Mouse (Mus musculus): ENCODE measurements around the gene Ndufb8. TPM values are rescaled to one million over a fixed set of nuclear protein-coding genes. Genes with fewer than 3 reads are reported as not detected.

The Ndufb8 gene
- polyA plus RNA-seq, 1 experiment: 811 TPM

- 69% methylated on average over 4 of the region's 4 CpGs for WGBS
Observed at GRCm38 (mm10) chr19:44502741-44503140, 52.5 kb downstream of the Ndufb8 start.

GRCm38 (mm10) chr19:44501925-44502324, 53.3 kb downstream of the Ndufb8 start:
- Histone ChIP-seq H3K4me3 (ENCODE audit: low read depth, low read length) (no peak overlapping the region), H3K27me3 (ENCODE audit: control insufficient read depth, insufficient read depth, low read length) (no peaks in the 10 kb centered on the region), H3K36me3 (ENCODE audit: control insufficient read depth, insufficient read depth, low read length) (no peaks in the 10 kb centered on the region), H3K4me1 (ENCODE audit: control insufficient read depth, insufficient read depth, insufficient read length, low read length) (no peaks in the 10 kb centered on the region), H3K27ac (ENCODE audit: insufficient read depth, low read depth, low read length) (no peak overlapping the region)
- no peak for TF ChIP-seq POLR2A (IDR thresholded peaks at IDR 0.05; ENCODE audit: low read depth, low read length)
- TF ChIP-seq CTCF (IDR thresholded peaks at IDR 0.05; ENCODE audit: extremely low read depth, insufficient read length, insufficient replicate concordance, low read depth, low read length): no peak
- WGBS: 71% methylated on average over 6 of the region's 6 CpGs

More at GRCm38 (mm10) chr19:44502741-44503140, 52.5 kb downstream of the Ndufb8 start:
- H3K36me3 ChIP-seq (ENCODE audit: control insufficient read depth, insufficient read depth, low read length): no peaks in the 10 kb centered on the region
- no peak for TF ChIP-seq CTCF (IDR thresholded peaks at IDR 0.05; ENCODE audit: extremely low read depth, insufficient read length, insufficient replicate concordance, low read depth, low read length)
- TF ChIP-seq POLR2A (IDR thresholded peaks at IDR 0.05; ENCODE audit: low read depth, low read length): no peak
- no peak overlapping the region for H3K27ac ChIP-seq (ENCODE audit: insufficient read depth, low read depth, low read length)
- no peak overlapping the region for H3K4me3 ChIP-seq (ENCODE audit: low read depth, low read length)
- H3K27me3 ChIP-seq (ENCODE audit: control insufficient read depth, insufficient read depth, low read length): no peaks in the 10 kb centered on the region
- H3K4me1 ChIP-seq (ENCODE audit: control insufficient read depth, insufficient read depth, insufficient read length, low read length): no peaks in the 10 kb centered on the region

GRCm38 (mm10) chr19:44500240-44500639, 55.0 kb downstream of the Ndufb8 start:
- Histone ChIP-seq H3K36me3 (ENCODE audit: control insufficient read depth, insufficient read depth, low read length) (no peaks in the 10 kb centered on the region), H3K4me3 (ENCODE audit: low read depth, low read length) (no peak overlapping the region), H3K27ac (ENCODE audit: insufficient read depth, low read depth, low read length) (no peak overlapping the region), H3K4me1 (ENCODE audit: control insufficient read depth, insufficient read depth, insufficient read length, low read length) (no peaks in the 10 kb centered on the region), H3K27me3 (ENCODE audit: control insufficient read depth, insufficient read depth, low read length) (peaks cover 2% of the 10 kb centered on the region; the same call in 1 of the 2 replicates)
- WGBS: 31% methylated on average over 5 of the region's 5 CpGs
- TF ChIP-seq CTCF (IDR thresholded peaks at IDR 0.05; ENCODE audit: extremely low read depth, insufficient read length, insufficient replicate concordance, low read depth, low read length) (no peak), POLR2A (IDR thresholded peaks at IDR 0.05; ENCODE audit: low read depth, low read length) (no peak)

- 33% methylated on average over 6 of the region's 6 CpGs for WGBS
- Histone ChIP-seq H3K4me1 (ENCODE audit: control insufficient read depth, insufficient read depth, insufficient read length, low read length) (no peaks in the 10 kb centered on the region), H3K27me3 (ENCODE audit: control insufficient read depth, insufficient read depth, low read length) (peaks cover 2% of the 10 kb centered on the region; the same call in 1 of the 2 replicates), H3K4me3 (ENCODE audit: low read depth, low read length) (no peak overlapping the region), H3K27ac (ENCODE audit: insufficient read depth, low read depth, low read length) (no peak overlapping the region), H3K36me3 (ENCODE audit: control insufficient read depth, insufficient read depth, low read length) (no peaks in the 10 kb centered on the region)
- no peak for TF ChIP-seq CTCF (IDR thresholded peaks at IDR 0.05; ENCODE audit: extremely low read depth, insufficient read length, insufficient replicate concordance, low read depth, low read length)
- TF ChIP-seq POLR2A (IDR thresholded peaks at IDR 0.05; ENCODE audit: low read depth, low read length): no peak
Observed at GRCm38 (mm10) chr19:44498936-44499335, 56.3 kb downstream of the Ndufb8 start.

Other genes starting within 250 kb of the Ndufb8 start
- 0.08 and 0.22 TPM in 2 replicates for gene Scd4, start 222.3 kb downstream of the Ndufb8 start, polyA plus RNA-seq (2012; rRNA removed)
- gene Scd1, start 147.6 kb downstream of the Ndufb8 start, polyA plus RNA-seq (2012; rRNA removed): 9.6 and 24.9 TPM in 2 replicates
- not detected in 2 replicates for gene Wnt8b, start 62.0 kb downstream of the Ndufb8 start, polyA plus RNA-seq (2012; rRNA removed)
- 1.3 and 1.5 TPM in 2 replicates for gene Sec31b, start 9.6 kb downstream of the Ndufb8 start, polyA plus RNA-seq (2012; rRNA removed)
- not detected in 2 replicates for gene Gm20538, start 2.6 kb downstream of the Ndufb8 start, polyA plus RNA-seq (2012; rRNA removed)
- 6.8 and 11.5 TPM in 2 replicates for gene Hif1an, start 7.4 kb upstream of the Ndufb8 start, polyA plus RNA-seq (2012; rRNA removed)
- not detected in 2 replicates for gene Pax2, start 200.6 kb upstream of the Ndufb8 start, polyA plus RNA-seq (2012; rRNA removed)